Mouse (Mus musculus) adrenal gland, postnatal 4 days (tissue): ENCODE results near the gene Slc7a3. TPM values are rescaled to one million over a fixed set of nuclear protein-coding genes. Genes with fewer than 3 reads are reported as not detected.
"Not testable (repeated sequence)": the region's sequence is repeated elsewhere in the genome, so short reads cannot be mapped to it uniquely, and the experiment has no call there.

Experiments used
- DNase-seq, 2 experiments: peaks; one replicate each; pipeline ENCODE4 v3.0.0; 2021 to 2022; ENCODE audit warnings: low spot score in 2 of 2, mixed read lengths in 2 of 2
- long read RNA-seq, 2 experiments: library from polyadenylated mRNA; stranded (forward); transcript quantifications; one replicate each; pipeline ENCODE4 v2.0.0; 2021
- total RNA-seq, 2 experiments: library from RNA; stranded (reverse); gene quantifications; 2 replicates each; pipeline ENCODE4 v1.2.3; 2021

The Slc7a3 gene
- total RNA-seq: 1 to 10 TPM; 1.8 to 2.0 TPM
- long read RNA-seq, experiment 1: 0 reads
- long read RNA-seq, experiment 2, partial matches to known transcripts: 0 of 1 reads
- long read RNA-seq, experiment 2, other reads (novel, unspliced or antisense): 0 of 1 reads

DNA sequence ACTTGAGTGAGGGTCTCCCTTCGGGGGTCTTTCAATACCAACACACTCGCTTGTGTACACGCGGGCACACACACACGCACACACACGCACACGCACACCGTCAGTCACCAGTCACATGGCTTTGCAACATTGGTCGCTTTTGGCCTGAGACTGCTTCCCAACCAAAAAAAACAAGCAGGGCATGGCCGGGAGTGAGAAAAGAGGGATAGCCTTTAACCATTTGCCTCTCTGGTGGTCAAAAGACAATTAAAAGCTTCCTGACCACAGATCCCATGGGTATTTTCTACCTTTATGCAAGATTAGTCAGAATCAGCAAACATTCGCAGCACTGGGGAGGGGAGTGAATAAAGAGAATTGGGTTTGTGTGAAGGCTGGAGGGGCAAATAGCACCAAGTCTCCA is at the start of gene Slc7a3:
Gene Slc7a3 (minus strand): TSS at position 101 of the 400 bp plus-strand sequence.
- DNase-seq: no peak

GRCm38 (mm10) chrX:101131992-101132791 is 46.4 kb upstream of the Slc7a3 start:
- no peak for DNase-seq

DNA sequence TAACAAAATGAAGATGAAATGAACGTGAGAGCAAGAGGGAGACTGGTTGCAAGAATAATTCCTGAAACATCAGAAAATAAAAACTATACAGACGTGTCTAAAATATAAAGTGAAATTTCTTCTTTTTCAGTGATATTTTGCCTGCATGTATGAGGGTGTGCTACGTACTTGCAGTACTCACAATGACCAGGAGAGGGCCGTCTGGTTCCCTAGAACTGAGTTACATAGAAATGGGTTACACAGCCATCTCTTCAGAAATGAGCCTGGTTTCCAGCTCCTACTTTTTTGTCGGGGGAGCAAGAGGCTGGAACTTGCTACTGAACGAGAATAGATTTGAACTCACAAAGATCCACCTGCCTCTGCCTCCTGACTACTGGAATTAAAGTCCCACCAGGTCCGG is 45.2 kb upstream of the Slc7a3 start:
- DNase-seq: peak; percentile 13 to 22

- no peak for DNase-seq
These were observed 42.7 kb upstream of the Slc7a3 start for GRCm38 (mm10) chrX:101128559-101128958.

- DNase-seq: no peak
These were observed 41.2 kb upstream of the Slc7a3 start for GRCm38 (mm10) chrX:101126977-101127376.

DNA sequence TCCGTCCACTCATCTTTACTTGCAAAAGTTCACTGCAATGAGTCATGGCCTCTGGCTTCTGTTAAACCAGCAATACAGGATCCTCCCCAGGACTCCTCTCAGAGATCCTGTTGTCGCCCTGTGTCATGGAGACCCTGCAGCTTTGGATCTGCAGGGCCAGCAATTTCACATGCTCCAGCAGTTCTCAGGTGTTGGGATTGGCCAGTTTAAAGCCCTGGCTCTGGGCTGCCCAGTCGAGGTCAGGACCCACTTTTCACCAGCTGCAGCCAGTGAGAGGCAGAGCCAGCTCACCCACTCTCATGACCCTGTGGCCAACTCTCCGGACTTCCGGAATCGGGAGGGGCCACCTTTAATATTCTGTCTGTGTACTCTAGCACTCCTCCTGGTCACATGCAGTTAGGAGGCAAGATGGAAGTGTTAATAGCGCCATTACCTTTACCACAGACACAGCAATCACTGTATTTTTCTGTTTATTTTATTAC is 40.7 kb upstream of the Slc7a3 start:
- DNase-seq: peak in 1 of 2 experiments; percentile 7

DNA sequence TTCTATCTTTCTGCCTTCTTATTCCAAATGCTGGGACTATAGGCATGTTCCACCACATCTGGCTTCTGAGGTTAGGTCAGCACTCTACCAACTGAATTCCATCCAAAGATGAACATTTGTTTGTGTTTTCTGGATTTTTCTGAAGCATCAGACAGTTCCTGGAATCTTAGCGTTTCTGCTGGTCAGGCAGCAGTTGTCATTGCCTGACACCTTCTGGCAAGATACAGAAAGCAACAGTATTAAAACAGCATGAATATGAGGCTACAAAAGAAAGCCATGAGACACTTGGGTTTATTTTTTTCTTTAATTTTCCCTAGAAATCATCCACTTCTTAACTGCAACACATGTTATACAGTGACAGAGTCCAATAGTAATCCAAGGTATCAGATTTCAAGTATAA is 34.7 kb upstream of the Slc7a3 start:
- no peak for DNase-seq

GRCm38 (mm10) chrX:101085211-101085610 is 609 bp downstream of the Slc7a3 start:
- DNase-seq: not testable (repeated sequence)

DNA sequence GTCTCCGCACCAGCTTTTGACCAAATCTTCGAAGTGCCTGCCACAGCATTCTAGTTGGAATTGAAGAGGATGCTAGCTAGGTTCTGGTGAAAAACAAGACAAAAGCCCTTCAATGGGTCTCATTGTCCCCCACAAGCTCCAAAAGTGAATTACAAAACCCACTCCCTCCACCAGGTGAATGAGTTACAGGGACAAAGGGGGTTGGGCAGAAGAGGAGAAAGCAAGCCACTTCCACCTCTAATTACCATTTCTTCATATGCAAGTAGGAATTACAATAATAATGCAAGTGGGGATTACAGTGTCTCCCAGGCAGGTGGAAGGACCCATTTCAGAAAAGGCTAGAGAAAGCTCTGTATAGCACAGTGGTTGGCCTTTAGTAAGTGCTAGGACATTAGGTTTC is 1.6 kb downstream of the Slc7a3 start:
- DNase-seq: no peak

DNA sequence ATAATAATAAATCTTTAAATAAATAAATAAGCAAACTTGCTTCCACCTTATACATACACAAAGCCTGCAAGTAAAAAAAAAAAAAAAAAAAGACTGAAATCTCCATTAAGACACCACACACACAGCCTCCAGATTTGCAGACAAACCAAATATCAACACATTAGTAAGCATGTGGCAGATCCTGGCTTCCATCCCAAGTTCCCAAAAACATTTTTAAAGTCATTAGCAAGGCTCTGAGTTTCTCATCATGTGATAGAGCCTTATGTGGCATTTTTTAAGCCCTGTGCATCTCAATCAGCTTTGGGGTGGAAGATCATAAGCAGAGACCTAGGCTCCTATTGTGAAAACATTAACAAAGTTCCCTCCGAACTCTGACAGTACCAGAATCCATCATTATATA is 20.6 kb downstream of the Slc7a3 start:
- no peak for DNase-seq

DNA sequence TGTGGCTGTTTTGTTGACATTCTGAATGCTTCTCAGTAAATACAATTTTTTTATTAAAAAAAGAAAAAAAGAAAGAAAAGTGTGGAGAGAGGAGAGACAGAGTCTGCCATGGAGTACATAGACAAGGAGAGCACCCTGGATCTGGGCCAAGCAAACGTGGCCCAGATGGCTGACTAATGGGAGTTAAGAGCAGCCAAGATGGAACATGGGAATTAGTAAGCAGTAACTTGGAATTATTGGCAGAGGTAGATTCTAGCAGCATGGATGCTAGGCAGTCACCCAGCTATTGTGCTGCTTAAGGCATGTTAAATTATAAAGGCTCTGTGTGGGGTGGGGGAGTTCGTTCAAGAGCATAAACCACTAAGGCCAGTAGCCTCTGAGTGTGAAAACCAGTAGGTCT is 22.3 kb downstream of the Slc7a3 start:
- DNase-seq: no peak

DNA sequence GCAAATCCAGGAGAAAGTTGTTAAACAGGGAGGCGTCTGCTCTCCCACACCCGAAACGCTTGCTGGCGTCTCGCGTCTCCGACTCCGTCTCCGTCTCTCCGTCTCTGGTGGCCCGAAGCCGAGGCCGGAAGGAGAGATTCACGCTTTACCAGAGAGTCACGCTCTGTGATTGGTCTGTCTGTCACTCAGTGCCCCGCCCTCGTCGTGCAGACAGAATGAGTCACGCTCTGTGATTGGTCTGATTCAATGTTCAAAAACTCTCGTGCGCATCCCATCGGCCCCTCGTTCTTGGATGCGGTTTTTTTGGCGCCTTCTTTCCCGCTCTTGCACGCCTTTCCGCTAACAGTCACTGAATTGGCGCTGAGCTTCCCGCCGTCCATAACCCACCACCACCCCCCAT is 26.3 kb downstream of the Slc7a3 start, which contains the start of gene Tex11:
Gene Tex11 (minus strand): TSS at position 127 of the 400 bp plus-strand sequence.
- DNase-seq: no peak

Other genes with a start within 250 kb of the Slc7a3 start
- under 1 TPM in 1 of 2 experiments, not detected in 1; 0.08 TPM for gene Tex11, start 26.4 kb downstream of the Slc7a3 start, total RNA-seq
- 10 to 100 TPM; 58.5 to 61.6 TPM for gene Snx12, start 136.5 kb upstream of the Slc7a3 start, total RNA-seq
- gene Foxo4, start 168.5 kb upstream of the Slc7a3 start, total RNA-seq: 10 to 100 TPM; 32.3 to 36.8 TPM
- gene Gm614, start 178.0 kb upstream of the Slc7a3 start, total RNA-seq: 1 to 10 TPM in 1 of 2 experiments, under 1 TPM in 1; 0.84 to 1.2 TPM
- 10 to 100 TPM; 10.4 TPM for gene Il2rg, start 182.2 kb upstream of the Slc7a3 start, total RNA-seq
- not detected for gene Gm20489, start 183.0 kb upstream of the Slc7a3 start, total RNA-seq
- 10 to 100 TPM; 43.6 to 48.7 TPM for gene Med12, start 188.0 kb upstream of the Slc7a3 start, total RNA-seq
- gene Nlgn3, start 213.1 kb upstream of the Slc7a3 start, total RNA-seq: 10 to 100 TPM; 13.4 to 13.6 TPM